Mouse (Mus musculus) testis, postnatal 10 days (tissue): ENCODE data around the gene Ctsd.
"Not testable (repeated sequence)": the region's sequence is repeated elsewhere in the genome, so short reads cannot be mapped to it uniquely, and the experiment has no call there.

Experiments
- DNase-seq: peaks from one replicate; pipeline ENCODE4 v3.0.0; 2021; ENCODE audit warnings: low spot score

Gene Ctsd

DNA sequence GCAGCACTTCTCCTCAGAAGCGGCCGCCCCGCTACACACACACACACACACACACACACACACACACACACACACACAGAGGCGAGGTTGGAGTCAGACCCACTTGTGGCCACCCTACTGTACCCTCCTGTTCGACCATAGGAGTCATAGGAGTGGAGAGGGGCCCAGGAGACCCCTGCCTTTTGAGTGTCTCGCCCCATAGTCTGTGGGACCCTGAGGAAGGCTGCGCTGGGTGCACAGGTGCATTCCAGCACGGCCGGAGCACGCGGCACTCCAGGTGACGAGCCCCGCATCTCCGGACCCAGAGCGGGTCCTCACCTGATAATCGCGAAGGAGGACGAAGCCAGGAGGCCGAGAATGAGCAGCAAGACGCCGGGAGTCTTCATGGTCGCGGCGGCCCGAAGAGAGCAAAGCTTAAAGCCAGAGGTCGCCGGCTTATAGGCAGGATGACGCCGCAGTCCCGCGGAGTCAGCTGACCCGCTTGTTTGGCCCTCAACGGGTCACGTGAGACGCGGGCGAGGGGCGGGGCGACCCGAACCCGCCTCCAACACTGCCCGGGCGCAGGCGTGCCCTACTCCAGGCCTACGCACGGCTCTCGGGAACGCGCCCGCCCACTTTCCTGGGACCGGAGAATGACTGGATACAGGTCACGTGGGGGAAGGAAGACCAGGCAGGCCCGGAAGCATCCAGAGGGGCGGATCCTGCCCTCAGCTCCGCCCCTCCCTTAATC is at the start of gene Ctsd:
Ctsd (minus strand) TSS at position 620 of the 730 bp plus-strand sequence.
- DNase-seq: peak; percentile 99

DNA sequence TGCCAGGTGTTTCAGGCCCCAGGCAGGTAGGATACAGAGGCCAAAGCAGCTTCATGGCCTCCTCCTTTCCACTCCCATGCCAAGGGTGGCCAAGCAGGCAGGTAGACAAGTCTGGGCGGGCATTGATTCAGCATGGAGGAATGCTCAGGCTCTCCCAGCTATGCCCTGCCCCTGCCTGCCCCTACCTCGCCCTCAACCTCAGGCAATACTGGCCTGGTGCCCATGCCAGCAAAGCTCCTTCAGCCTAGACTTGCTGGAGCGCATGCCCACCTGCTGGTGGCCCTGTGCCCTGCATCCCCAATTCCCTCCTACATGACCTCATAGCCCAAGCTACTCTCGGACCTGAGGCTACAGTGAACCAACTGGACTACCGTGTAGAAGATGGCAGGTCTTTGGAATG is 49.5 kb upstream of the Ctsd start:
- no peak for DNase-seq

DNA sequence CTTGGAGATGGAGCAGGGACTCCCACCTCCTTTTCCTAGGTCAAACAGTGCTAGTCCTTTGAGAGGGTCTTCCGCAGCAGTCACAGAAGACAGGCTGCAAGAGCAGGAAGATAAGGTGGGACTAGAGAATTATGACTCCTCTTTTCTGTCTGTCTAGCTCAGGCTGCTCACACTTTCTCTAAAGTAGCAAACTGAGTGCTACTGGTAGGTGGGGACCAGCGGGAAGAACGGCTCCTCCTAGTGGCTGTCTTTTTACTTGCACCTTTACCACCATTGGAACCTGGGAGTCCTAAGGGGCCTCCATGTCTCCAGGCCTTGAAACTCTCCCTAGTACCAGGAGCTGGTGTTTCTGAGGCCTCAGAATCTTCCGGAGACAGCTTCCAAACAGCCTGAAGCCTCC is 47.7 kb upstream of the Ctsd start:
- DNase-seq: peak; percentile 76

DNA sequence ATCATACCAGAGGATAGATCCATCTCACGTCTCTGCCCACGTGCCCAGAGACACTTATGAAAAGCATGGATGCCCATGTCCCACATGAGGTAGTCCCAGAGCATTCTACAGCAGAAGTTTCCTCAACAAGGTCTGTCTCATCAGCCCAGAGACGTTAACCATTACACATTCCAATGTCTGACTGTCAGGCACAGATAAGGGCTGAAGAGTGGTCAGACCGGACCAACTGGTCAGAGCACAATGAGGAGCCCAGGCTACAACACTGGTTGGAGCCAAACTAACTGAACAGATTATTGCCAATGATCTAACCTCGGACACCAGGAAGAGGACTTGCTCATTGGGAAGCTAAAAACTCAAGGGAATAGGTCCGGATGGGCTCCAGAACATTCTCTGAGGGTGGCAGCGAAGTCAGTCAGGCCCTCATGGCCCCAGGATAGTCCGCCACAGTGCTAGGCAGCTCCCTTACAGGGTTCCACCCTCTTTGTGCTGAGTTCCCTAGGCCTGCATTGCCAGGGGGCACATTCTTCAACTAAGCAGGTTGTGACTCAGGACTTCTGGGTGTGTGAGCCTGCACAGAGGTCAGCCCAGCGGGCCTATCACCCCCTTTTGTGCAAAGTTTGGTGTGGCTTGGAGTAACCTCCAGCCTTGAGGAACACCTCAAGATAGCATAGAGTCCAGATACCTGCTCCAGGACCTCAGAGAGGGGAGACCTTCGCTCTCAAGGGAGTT is 46.5 kb upstream of the Ctsd start, which contains the start of gene Syt8:
Syt8 (plus strand) TSS at position 714 of the 729 bp plus-strand sequence.
- no peak for DNase-seq

GRCm38 (mm10) chr7:142433623-142434022 is 45.8 kb upstream of the Ctsd start:
- DNase-seq: no peak

GRCm38 (mm10) chr7:142431106-142431505 is 43.3 kb upstream of the Ctsd start:
- DNase-seq: no peak

DNA sequence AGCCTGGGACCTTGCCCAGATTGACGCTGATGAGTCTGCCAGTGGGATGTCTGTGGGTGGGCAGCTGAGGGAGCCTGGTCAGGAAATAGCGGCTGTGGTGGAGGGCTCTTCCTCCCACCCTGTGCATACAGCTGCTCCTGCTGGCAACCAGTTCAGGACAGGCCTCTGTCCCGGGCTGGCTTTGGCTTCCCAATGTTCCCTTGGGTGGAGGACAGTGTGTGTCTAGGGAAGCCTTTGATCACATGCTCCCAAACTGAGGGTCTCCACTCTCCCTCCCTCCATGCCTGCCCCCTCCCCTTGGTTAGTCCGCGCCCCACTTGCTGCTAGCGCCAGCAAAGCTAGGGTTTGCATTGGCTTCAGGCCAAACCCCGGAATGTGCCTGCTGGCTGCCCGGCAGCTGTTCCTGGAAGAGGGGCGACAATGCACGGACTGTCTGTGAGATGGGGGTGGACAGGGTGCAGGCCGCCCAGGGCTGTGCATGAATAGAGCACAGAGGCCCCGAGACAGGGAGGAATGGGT is 42.4 kb upstream of the Ctsd start:
- peak; percentile 73 for DNase-seq

DNA sequence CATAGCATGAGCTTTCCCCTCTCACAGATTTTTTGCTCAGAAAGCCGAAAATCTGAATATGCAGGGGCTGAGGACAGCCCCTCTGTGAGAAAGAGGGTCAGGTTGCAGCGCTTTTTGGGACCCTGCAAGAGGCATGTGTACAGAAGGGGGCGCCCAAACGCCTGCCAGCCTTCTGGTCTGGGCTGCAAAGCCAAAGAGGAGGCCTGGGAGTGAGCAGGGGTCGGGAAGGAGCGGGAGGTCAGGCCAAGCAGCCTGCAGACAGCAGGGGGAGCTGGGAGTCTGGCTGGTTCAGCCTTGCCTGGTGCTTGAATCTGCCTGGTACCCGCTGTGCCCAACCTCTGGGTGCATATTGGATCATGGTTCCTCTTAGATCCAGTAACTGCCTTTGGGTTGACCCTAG is 40.4 kb upstream of the Ctsd start:
- DNase-seq: peak; percentile 74

DNA sequence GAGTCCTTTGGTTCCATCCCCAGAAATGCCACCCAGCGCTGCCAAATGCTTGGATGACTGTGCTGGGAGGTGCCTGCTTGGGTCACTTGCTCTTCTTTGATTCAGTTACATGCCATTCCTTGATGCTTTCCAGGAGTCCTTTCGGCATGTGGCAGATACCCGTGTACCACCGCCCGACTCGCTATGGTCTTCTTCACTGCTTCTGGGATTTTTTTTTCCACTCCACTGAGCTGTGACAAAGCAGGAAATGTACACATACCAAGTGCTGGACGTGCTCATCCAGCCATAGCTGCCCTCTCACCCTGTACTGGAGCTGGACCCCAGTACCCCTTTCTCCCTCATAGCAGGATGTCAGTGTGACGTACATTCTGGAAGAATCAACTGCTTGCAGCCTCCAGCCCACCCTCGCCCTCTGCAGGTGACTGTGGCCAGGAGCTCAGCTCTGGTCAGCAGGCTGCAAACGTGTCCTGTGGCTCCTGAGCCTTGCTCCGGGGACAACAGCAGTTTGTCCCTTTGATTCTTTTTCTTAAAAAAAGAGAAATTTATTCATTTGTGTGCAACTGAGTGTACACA is 37.9 kb upstream of the Ctsd start:
- no peak for DNase-seq

DNA sequence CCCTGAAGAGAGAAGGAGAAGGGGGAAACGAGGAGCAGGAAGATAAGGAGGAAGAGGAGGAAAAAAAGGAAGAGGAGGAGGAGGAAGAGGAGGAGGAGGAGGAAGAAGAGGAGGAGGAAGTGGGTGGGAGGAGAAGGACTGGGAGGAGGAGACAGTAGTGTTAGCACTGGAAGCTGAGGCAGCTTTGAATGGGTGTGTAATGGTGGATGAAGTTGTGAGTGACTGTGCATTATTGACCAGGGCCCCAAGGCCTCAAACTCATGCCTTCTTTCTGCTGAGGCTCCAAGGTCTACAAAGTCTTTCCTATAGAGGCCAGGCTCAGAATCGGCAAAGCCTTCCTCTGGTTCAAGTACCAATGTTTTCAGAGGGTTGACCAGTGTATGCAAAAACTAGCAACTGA is 34.0 kb upstream of the Ctsd start:
- DNase-seq: no peak

DNA sequence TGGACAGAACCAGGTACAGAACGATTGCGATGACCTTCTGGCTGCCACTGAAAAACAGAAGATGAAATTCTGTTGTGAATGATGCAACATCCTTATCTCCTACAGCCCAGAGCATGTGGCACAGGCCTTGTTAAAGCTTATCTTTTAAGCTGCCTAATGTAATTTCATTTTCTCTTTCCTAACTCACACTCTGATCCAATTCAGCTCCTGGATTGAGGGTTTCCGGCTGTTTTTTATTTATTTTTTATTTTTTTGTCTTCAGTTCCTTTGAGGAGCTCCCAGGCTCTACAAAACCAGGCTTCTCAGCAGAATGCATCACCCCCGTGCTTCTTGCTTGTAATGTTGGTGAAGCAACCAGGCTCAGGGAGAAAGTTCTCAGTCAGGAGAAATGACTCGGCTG is 32.0 kb upstream of the Ctsd start:
- DNase-seq: no peak

- no peak for DNase-seq
These were observed 30.8 kb upstream of the Ctsd start for GRCm38 (mm10) chr7:142418679-142419078.

GRCm38 (mm10) chr7:142418027-142418426 is 30.2 kb upstream of the Ctsd start:
- no peak for DNase-seq

DNA sequence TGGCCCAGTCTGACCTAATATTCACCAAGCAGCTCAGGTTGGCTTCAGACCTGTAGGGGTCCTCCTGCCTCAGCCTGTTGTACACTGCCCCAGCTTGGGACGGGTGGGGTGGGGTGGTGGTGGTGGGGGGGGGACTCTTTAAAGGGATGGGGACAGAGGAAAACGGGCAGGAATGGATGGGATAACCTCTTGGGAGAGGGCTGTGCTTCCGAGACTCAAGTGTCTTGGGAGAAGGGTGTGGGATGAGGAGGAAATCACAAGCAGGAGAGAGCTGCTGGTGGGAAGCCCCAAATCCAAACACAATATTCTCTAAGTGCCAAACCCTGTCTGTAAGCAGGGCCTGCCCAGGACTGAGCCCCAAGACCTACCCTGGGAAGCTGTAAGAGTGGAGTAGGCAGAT is 28.4 kb upstream of the Ctsd start:
- DNase-seq: no peak

DNA sequence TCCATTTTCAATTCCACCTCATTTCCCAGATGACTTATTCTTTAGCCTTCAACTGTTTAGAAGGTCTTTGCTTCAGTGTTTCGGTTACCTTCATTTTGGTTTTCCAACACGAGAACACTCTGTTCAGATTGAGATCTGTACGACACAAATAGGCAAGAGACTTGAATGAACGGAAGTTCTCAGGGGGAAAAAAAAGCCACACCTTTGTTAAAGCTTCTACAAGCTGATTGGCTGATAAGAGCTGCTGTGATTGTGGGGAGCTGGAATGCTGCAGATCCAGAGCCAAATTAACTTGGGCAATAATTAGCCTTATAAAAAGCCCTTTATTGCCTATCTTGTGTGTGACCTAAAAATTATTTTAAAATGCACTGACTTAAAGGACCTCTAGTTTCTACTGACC is 27.5 kb upstream of the Ctsd start:
- no peak for DNase-seq

DNA sequence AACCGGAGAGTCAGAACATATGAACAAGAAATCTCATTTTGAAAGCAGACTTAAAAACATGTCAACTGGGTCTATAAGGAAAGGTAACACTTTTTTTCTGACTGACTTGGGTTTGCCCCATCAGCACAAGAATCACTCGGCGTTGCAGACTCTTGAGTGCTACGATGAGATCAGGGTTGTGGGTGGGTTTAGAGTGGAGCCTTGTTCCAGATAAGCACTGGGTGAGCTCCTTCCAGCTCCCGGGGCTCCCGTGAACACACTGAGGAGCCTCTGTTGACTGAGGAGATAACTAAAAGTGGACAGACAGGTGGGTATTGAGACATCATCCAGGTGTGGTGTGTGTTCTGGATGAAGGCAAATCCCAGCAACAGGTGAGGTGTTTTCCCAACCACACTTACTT is 25.4 kb upstream of the Ctsd start:
- DNase-seq: no peak

DNA sequence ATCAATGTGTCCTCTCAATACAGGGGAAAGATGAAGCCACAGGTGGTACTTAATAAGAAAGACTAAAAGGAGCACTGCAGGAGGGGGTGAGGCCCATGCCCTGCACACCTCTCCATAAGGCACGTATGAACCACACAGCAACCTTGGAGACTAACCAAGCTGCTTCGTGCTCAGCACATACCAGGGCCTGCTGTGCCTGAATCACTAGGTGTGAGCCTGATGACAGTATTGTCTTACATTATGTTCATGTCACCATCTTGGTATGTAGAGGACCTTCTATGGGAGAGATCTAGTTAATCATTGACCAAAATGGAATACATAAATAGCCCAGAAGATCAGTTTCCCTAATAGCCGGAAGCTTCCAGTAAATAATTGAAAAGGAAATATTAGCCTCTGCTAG is 21.8 kb upstream of the Ctsd start:
- no peak for DNase-seq

GRCm38 (mm10) chr7:142408686-142409085 is 20.8 kb upstream of the Ctsd start:
- no peak for DNase-seq

DNA sequence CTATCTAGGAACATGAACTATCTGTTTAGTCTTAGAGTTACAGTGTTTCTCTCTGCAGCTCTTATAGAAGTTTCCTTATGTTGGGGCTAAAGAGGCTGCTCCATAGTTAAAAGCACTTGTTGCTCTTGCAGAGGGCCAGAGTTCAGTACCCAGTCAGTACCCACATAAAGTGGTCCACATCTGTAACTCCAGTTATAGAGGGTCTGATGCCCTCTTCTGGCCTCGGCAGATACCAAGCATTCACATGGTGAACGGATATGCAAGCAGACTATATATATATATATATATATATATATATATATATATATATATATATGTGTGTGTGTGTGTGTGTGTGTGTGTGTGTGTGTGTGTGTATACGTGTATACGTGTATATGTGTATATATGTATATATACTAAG is 20.1 kb upstream of the Ctsd start:
- DNase-seq: no peak

- DNase-seq: not testable (repeated sequence)
These were observed 17.3 kb upstream of the Ctsd start for GRCm38 (mm10) chr7:142405134-142405533.

- DNase-seq: no peak
These were observed 15.8 kb upstream of the Ctsd start for GRCm38 (mm10) chr7:142403591-142403990.

- no peak for DNase-seq
These were observed 12.9 kb upstream of the Ctsd start for GRCm38 (mm10) chr7:142400750-142401142.

GRCm38 (mm10) chr7:142400112-142400749 is 12.4 kb upstream of the Ctsd start:
- no peak for DNase-seq
